Mouse (Mus musculus): ENCODE data around the gene Sgip1. TPM values are rescaled to one million over a fixed set of nuclear protein-coding genes. Genes with fewer than 3 reads are reported as not detected.

The Sgip1 gene
- 8.9 TPM for polyA plus RNA-seq (2017; shearing (Covaris generic))

GRCm38 (mm10) chr4:102741287-102741686 is at the start of gene Sgip1:
Gene Sgip1, plus strand, starts transcription at chr4:102741297.

GRCm38 (mm10) chr4:102978440-102978839 is 237.3 kb downstream of the Sgip1 start, which contains the start of gene Tctex1d1:
Gene Tctex1d1, plus strand, starts transcription at chr4:102978606.

Other genes starting within 250 kb of the Sgip1 start
- 1.0 TPM for gene Tctex1d1, start 237.3 kb downstream of the Sgip1 start, polyA plus RNA-seq (2017; shearing (Covaris generic))

Measured in effector memory CD4-positive, alpha-beta T cell, adult 5 months (primary cell).